Mouse (Mus musculus): Measurements from ENCODE around the gene Rnf8. TPM values are rescaled to one million over a fixed set of nuclear protein-coding genes. Genes with fewer than 3 reads are reported as not detected.

The Rnf8 gene
- polyA plus RNA-seq (2012; ENCODE audit: low replicate concordance) = 17.6 and 28.0 TPM in 2 replicates

DNA sequence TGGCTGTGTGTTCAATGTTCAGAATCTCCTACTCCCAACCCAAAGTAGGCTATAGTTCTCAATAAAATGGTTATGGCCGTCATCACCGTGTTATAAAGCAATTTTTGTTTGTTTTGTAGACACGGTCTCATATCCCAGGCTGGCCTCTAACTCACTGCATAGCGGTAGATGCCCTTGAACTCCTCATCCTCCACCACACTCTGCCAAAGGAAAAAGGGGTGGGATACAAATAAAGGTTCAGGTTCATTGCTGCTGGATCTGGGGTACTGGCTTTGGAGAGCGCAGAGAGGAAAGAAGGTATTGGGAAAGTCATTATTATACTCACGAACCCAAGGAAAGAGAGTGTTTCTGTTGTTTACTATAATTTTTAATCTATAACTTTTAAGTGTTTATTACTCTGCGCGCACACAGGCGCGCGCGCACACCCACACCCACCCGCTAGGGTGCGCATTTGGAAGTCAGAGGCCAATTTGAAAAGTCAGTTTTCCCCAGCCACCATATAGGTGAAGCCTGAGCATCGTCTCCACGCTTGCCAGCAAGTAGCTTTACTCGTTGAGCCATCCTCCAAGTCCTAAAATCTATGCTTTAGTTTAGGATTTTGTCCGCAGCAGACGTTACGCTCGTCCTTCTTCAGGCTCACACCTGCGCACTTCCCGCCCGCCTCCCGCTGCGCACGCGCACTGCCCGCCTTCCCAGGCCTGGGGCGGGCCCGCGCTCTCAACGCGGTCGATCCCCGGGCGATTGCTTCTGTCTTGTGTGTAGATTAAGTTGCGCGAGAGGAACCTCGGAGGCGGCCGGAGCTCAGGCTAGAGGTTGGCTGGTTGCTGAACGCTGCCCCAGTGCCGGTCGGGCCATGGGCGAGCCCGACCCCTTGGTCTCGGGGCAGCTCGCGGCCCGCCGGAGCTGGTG is at the start of gene Rnf8, which contains the start of gene Gm28043:
Rnf8 (plus strand) TSS at position 676 of the 909 bp plus-strand sequence.
Gm28043 (plus strand) TSS at position 762 of the 909 bp plus-strand sequence.

GRCm38 (mm10) chr17:29660076-29660761 is 45.6 kb downstream of the Rnf8 start, which contains the start of gene Cmtr1:
TSS of gene Cmtr1 (plus strand) at chr17:29660595.

Other genes with a start within 250 kb of the Rnf8 start
- 73.2 and 209 TPM in 2 replicates for gene Pim1, start 124.0 kb upstream of the Rnf8 start, polyA plus RNA-seq (2012; ENCODE audit: low replicate concordance)
- gene Gm17657, start 65.2 kb upstream of the Rnf8 start, polyA plus RNA-seq (2012; ENCODE audit: low replicate concordance) = not detected in 2 replicates
- 37.5 and 54.1 TPM in 2 replicates for gene Tbc1d22b, start 65.0 kb upstream of the Rnf8 start, polyA plus RNA-seq (2012; ENCODE audit: low replicate concordance)
- not detected in 2 replicates for gene Tmem217, start 62.4 kb upstream of the Rnf8 start, polyA plus RNA-seq (2012; ENCODE audit: low replicate concordance)
- gene Gm28043, start 86 bp downstream of the Rnf8 start, polyA plus RNA-seq (2012; ENCODE audit: low replicate concordance) = 0.51 and 0.69 TPM in 2 replicates
- 78.4 and 109 TPM in 2 replicates for gene Cmtr1, start 45.8 kb downstream of the Rnf8 start, polyA plus RNA-seq (2012; ENCODE audit: low replicate concordance)
- 3.3 and 8.9 TPM in 2 replicates for gene Ccdc167, start 102.3 kb downstream of the Rnf8 start, polyA plus RNA-seq (2012; ENCODE audit: low replicate concordance)

Data from hematopoietic multipotent progenitor cell, adult 10-12 weeks (in vitro differentiated cells).